Mouse (Mus musculus): ENCODE measurements around the gene Slc7a8.

Gene Slc7a8

DNA sequence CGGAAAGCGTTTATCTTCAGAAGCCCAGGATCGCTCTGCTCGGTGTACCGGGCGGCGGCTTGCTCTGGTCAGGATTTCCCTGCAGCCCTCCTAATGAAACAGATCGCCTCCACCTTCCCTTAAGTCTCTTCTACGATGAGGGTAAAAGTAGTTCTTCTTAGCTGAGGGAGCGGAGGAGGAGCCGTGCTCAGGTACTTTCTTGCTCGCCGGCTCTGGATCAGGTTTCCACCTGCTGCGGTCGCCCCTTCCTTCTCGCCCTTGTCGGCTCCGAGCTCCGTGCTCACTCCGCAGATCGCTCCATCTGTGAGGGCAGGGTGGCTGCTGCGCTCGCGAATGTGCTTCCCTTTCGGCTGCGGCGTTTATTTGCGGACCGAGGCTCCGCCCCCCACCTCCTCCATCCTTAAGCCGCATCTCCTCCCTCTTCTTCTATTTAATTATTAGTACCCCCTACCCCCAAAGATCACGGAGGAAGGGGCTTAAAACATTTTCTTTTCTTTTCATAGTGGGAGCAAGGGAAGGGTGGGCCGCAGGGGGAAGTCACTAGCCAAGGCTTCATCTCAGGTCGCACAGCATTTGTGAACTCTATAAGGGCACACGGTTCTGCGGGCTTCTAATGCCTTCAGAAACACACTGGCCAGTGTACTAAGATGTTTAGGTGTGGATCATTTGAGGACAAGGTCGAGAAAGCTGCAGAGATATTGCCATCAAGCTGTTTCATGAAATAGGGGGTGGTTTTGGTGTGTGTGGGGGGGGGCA lies at the start of gene Slc7a8:
TSS of gene Slc7a8 (minus strand) at position 337 of the 756 bp plus-strand sequence.
- DNase-seq (ENCODE audit: low read depth, low spot score), result peak; percentile 78

GRCm38 (mm10) chr14:54823716-54824115 lies 42.0 kb upstream of the Slc7a8 start:
- DNase-seq (ENCODE audit: low read depth, low spot score), result no peak

- no peak for DNase-seq (ENCODE audit: low read depth, low spot score)
Observed at GRCm38 (mm10) chr14:54822301-54822700, 40.6 kb upstream of the Slc7a8 start.

GRCm38 (mm10) chr14:54817791-54818190 lies 36.0 kb upstream of the Slc7a8 start:
- peak; percentile 65 for DNase-seq (ENCODE audit: low read depth, low spot score)

GRCm38 (mm10) chr14:54815737-54816136 lies 34.0 kb upstream of the Slc7a8 start:
- no peak for DNase-seq (ENCODE audit: low read depth, low spot score)

DNA sequence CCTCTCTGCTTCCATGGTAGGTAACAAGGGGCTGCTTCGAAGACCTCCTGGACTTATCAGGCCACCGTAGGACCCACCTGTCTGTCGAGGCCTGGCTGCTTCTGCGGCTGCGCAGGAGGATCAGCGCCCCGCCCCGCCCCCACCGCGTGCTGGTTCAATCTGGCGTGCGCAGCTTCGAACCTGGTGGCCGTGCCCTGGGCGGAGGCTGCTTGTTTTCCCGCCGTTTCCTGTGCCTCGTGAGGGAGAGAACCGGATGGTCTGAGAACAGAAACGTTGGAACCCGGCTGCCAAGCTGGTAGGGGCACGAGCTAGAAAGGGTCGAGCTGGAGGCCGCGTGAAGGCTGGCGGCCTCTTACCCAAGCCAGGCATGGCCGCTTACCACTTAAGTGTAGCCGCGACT lies 32.2 kb upstream of the Slc7a8 start, which contains the start of gene Rnf212b:
TSS of gene Rnf212b (plus strand) at position 151 of the 400 bp plus-strand sequence.
- peak; percentile 90 for DNase-seq (ENCODE audit: low read depth, low spot score)

DNA sequence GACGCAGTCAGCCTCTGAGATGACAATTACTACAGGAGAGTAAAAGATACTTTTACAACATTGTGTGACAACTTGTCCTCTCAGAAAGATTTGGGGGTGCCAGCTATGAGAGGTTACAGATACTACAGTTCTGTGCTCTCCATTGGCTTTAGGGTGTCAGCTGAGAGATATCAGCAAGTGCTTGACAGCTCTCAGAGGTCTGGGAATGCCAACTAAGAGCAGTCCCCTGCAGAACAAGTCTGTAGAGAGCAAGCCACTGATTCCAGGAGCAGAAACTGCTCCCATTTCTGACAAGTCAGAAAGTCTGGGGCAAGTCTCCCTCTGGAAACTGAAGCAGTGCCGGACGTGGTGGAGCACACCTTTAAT lies 27.9 kb upstream of the Slc7a8 start:
- no peak for DNase-seq (ENCODE audit: low read depth, low spot score)

DNA sequence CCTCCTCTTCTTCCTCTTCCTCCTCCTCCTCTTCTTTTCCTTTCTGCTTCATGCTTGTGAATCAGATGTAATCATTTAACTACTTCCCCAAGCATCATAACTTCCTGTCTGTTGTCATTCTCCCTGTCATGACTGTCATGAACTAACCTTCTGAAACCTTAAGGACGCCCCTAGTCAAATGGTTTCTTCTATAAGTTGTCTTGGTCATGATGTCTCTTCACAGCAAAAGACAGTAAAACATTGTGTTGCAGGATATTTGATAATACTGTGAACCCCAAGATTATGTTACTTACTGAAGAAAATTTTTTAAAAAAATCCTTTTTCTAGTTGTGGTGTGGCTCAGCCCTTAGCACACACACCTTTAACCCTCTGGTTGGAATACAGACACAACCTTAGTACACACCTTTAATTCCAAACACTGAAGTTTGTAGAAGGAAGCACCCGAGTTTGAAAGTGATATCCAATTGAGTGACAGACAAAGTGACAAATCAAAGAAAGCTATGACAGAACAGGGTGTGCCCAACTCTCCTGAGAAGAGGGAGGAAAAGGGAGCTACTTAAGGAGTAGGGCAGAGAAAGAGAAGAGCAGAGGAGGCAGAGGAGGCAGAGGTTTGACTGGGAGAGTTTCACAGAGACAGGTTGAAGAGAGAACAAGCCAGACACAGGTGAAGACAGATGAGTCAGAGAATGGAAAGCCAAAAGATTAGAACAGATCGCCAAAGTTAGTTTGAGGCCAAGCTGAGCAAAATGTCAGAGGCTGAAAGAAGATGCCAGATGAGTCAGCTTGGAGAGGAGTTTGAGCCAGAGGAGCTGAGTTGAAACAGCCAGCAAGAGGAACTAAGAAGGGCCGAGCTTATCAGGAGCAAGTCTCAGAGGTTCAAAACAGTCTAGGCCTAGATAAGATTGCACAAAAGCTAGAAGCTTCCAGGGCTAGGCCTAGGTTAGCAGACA lies 27.2 kb upstream of the Slc7a8 start:
- peak; percentile 44 for DNase-seq (ENCODE audit: low read depth, low spot score)

DNA sequence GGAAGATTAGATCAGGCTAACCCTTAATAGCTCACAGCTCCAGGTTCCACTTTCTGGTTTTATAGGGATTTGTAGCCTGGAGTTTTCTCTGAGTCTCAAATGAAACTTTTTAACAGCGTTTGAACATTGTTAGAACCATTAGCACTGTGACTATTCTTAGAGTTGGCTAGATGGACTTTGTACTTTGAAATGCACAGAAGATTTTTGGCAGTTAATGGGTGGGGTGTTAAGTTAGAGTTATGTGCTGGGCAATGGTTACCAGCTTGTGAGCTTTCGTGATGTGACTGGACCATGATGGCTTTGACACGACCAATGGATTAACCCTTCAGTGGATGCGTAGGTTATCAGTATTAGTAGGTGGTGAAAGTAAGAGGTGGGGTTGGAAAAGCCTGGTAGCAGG lies 24.4 kb upstream of the Slc7a8 start:
- DNase-seq (ENCODE audit: low read depth, low spot score), result no peak

GRCm38 (mm10) chr14:54802428-54802827 lies 20.7 kb upstream of the Slc7a8 start:
- no peak for DNase-seq (ENCODE audit: low read depth, low spot score)

- peak; percentile 82 for DNase-seq (ENCODE audit: low read depth, low spot score)
Observed at GRCm38 (mm10) chr14:54799686-54800085, 17.9 kb upstream of the Slc7a8 start.

- DNase-seq (ENCODE audit: low read depth, low spot score), result no peak
Observed at GRCm38 (mm10) chr14:54796760-54797159, 15.0 kb upstream of the Slc7a8 start.

DNA sequence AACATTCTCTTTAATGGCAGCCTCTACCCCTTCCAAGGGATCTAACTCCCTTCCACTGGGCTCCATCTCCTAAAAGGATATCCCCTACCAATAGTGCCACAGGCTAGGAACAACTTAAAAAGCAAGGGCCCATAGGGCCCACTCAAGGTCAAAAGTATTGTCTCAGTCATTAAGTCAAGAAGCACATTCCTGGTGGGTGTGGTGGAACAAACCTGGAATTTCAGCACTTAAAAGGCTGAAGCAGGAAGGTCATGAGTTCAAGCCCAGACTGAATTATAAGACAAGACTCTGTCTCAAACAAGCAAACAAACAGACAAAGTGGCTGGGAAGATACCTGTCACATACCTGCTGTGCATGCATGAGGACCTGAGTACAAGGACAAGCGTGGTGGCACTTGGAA lies 14.2 kb upstream of the Slc7a8 start:
- DNase-seq (ENCODE audit: low read depth, low spot score), result peak; percentile 90

DNA sequence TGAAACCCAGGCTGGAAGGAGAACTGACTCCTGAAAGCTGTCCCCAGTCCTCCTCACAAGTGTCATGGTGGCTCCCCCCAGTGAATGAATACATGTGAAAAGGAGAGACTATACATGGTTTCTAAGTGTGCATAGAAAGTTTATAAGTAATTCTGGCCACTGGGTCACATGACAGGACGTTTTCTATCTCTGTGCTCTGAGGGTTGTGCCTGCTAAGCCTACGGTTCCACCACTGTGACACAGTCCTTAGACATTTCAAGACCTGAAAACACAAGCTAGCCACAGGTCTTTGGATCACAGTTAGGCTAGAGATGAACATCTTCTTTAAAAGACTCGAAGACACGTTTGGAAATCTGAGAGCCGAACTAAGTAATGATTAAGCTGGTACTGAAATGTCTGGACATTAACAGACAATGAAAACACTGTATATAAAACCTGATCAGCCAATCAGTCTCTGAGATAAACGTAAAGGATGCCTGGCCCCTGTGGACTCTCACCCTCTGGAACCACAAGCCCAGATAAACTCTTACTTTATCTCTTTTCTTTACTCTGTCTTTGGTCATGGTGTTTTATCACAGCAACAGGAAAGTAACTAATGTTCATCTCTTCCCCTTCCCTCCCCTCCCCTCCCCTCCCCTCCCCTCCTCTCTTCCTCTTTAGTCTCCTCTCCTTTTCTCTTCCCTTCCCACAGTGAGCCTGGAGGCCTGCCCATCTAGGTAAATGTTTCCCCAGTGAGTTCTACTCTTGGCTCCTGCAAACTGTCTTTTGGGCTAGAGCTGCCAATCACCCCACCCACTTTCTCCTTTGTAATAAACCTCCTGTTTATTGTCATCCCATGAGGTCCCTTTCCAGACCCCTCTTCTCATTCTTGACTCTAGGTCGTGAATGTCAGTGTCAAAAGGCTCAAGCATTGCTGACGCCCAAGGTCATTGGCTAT lies 12.4 kb upstream of the Slc7a8 start:
- peak; percentile 48 for DNase-seq (ENCODE audit: low read depth, low spot score)

DNA sequence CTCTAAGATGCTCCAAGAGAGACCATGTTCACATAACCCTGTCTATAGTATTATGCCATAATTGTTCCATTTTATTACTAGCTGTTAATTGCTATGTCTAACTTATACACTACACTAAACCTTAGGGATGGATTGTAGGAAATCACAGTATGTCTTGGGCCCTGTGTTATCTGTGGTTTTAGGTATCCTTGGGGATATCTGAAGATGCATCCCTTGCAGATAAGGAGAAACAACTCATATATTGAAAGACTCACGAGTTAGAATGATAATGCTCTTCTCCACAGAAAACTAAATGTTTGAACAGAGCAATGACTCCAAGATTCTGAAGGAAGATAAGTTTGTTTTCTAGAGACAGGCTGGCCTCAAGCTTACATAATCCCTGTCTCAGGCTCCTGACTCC lies 11.6 kb upstream of the Slc7a8 start:
- DNase-seq (ENCODE audit: low read depth, low spot score), result no peak

DNA sequence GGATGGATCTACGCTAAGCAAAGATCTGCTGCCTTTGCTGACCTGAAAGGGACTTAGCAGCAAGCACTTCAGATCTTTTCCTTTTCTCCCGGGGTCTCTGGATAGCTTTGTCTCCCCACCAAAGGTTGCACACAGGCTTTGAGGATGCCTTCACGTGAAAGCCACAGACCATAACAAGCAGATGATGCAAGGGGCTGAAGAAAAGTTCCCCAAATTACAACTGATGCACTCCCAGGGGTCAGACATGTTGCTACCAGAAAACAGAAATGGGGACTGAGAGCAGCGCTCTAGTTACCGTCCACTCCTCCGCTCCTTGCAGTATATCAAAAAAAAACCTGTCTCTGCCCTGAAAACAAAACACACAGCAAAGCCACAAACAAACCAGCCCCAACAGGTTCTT lies 10.4 kb upstream of the Slc7a8 start:
- DNase-seq (ENCODE audit: low read depth, low spot score), result no peak

DNA sequence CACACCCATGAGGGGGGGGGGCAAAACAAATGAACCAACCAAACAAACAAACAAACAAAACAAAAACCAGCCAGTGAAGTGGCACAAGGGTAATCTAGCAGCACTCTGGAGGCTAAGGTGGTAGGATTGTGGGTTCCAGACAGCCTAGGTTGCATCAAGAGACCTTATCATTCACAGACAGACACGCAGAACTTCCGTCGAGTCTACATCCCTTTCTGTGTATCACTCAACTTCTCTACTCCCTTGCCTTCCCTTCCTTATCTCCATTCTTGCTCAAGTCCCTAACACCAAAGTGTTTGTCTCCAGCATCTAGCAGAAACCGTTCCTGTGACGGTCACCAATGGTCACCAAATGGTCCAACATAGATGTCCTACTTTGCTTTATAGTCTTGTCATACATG lies 6.5 kb upstream of the Slc7a8 start:
- no peak for DNase-seq (ENCODE audit: low read depth, low spot score)

- peak; percentile 71 for DNase-seq (ENCODE audit: low read depth, low spot score)
Observed at GRCm38 (mm10) chr14:54787226-54787625, 5.5 kb upstream of the Slc7a8 start.

DNA sequence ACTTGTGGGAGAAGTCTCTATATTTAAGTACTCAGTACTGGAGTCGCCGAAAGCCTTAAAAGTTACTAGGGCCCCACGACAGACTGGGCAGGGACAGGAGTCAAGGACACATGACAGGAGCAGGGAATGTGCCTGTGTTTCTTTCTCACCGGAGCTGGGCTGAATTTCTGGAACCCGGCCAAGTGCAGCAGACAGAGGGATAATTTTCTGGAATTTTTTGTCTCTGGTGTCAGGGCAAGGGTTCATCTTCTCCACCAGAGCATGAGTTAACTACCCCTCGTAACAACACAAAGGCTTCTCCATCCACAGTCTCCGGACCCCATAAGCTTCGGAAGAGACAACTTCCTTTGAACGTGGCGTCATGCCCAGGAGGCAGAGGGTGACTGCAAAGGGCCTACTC lies 4.7 kb upstream of the Slc7a8 start:
- no peak for DNase-seq (ENCODE audit: low read depth, low spot score)

DNA sequence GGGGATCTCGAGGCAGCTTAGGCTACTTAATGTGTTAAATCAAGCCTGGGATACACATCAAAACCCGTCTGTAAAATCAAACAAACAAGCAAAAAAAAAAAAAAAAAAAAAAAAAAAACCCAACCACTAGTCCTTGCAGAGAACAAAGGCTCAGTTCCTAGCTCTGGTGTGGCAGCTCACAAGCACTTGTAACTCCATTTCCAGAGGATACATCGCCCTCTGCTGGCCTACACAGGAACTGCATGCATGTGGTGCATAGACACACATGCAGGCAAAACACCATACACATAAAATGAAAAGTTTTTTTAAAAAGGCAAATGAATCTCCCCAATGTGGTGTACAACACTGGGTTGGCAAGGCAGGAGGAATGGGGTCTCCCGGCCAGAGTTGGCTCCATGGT lies 4.2 kb upstream of the Slc7a8 start:
- peak; percentile 93 for DNase-seq (ENCODE audit: low read depth, low spot score)

GRCm38 (mm10) chr14:54782971-54783370 lies 1.2 kb upstream of the Slc7a8 start:
- DNase-seq (ENCODE audit: low read depth, low spot score), result no peak

Measured in ZHBTc4 (cell line).